Mouse (Mus musculus) megakaryocyte progenitor cell, adult 5-6 weeks (primary cell): ENCODE results near the gene Rprd2. TPM values are rescaled to one million over a fixed set of nuclear protein-coding genes. Genes with fewer than 3 reads are reported as not detected.

ENCODE experiments used
- ATAC-seq: replicated peaks from 2 replicates; pipeline ENCODE4 v1.8.0; 2016; ENCODE audit warnings: mild to moderate bottlenecking, moderate TSS enrichment, inconsistent platforms; ENCODE audit not compliant: poor library complexity
- total RNA-seq, 2 experiments: library from RNA; stranded (forward) in 1 of 2; stranded (reverse) in 1 of 2; fragments of 157-497, 149-512 nt in 1 of 2; fragments of 200-1000 nt in 1 of 2; gene quantifications; 2 replicates each; pipeline versions ENCODE4 v1.2.3 to v1.2.4; 2015 to 2017

Gene Rprd2
- total RNA-seq, 2 experiments from 2014 or later = 18.9 to 59.5 TPM

- ATAC-seq = peak; percentile 64
These were observed 78.3 kb downstream of the Rprd2 start for GRCm38 (mm10) chr3:95740406-95740805.

GRCm38 (mm10) chr3:95739353-95740104, 79.1 kb downstream of the Rprd2 start, which contains the start of gene Ecm1:
Ecm1 (minus strand) TSS chr3:95739569.
- ATAC-seq = peak; percentile 53; the same call in 1 of the 2 replicates

GRCm38 (mm10) chr3:95735071-95735670, 83.5 kb downstream of the Rprd2 start:
- no peak for ATAC-seq

- ATAC-seq = no peak
These were observed 84.5 kb downstream of the Rprd2 start for GRCm38 (mm10) chr3:95734092-95734702.

GRCm38 (mm10) chr3:95732744-95733521, 85.7 kb downstream of the Rprd2 start:
- ATAC-seq = peak; percentile 43; the same call in 1 of the 2 replicates

GRCm38 (mm10) chr3:95732297-95732696, 86.4 kb downstream of the Rprd2 start:
- ATAC-seq = no peak

GRCm38 (mm10) chr3:95731802-95732201, 86.9 kb downstream of the Rprd2 start:
- no peak for ATAC-seq

GRCm38 (mm10) chr3:95730431-95730830, 88.2 kb downstream of the Rprd2 start:
- no peak for ATAC-seq

- no peak for ATAC-seq
These were observed 89.8 kb downstream of the Rprd2 start for GRCm38 (mm10) chr3:95728906-95729305.

- ATAC-seq = no peak
These were observed 91.8 kb downstream of the Rprd2 start for GRCm38 (mm10) chr3:95726696-95727358.

- ATAC-seq = no peak
These were observed 92.8 kb downstream of the Rprd2 start for GRCm38 (mm10) chr3:95725863-95726262.

- no peak for ATAC-seq
These were observed 96.3 kb downstream of the Rprd2 start for GRCm38 (mm10) chr3:95722386-95722785.

- no peak for ATAC-seq
These were observed 100.5 kb downstream of the Rprd2 start for GRCm38 (mm10) chr3:95718153-95718552.

- no peak for ATAC-seq
These were observed 102.6 kb downstream of the Rprd2 start for GRCm38 (mm10) chr3:95716075-95716474.

Other genes with a start within 250 kb of the Rprd2 start
- gene Golph3l, start 229.9 kb downstream of the Rprd2 start, total RNA-seq (2015) = 57.3 and 60.3 TPM in 2 replicates
- gene Golph3l, start 229.9 kb downstream of the Rprd2 start, total RNA-seq (2017) = 40.0 and 66.2 TPM in 2 replicates
- 32.6 and 37.1 TPM in 2 replicates for gene Ensa, start 193.9 kb downstream of the Rprd2 start, total RNA-seq (2015)
- gene Ensa, start 193.9 kb downstream of the Rprd2 start, total RNA-seq (2017) = 49.7 and 66.8 TPM in 2 replicates
- gene Mcl1, start 160.1 kb downstream of the Rprd2 start, total RNA-seq (2015) = 154 and 191 TPM in 2 replicates
- gene Mcl1, start 160.1 kb downstream of the Rprd2 start, total RNA-seq (2017) = 131 and 135 TPM in 2 replicates
- 0.17 and 1.4 TPM in 2 replicates for gene Adamtsl4, start 130.9 kb downstream of the Rprd2 start, total RNA-seq (2015)
- 0.33 TPM in 1 of 2 replicates, not detected in the other for gene Adamtsl4, start 130.9 kb downstream of the Rprd2 start, total RNA-seq (2017)
- gene Ecm1, start 79.3 kb downstream of the Rprd2 start, total RNA-seq (2015) = 3.9 and 5.4 TPM in 2 replicates
- 0.37 and 1.8 TPM in 2 replicates for gene Ecm1, start 79.3 kb downstream of the Rprd2 start, total RNA-seq (2017)
- gene Tars2, start 58.7 kb downstream of the Rprd2 start, total RNA-seq (2015) = 27.8 and 29.9 TPM in 2 replicates
- 47.3 and 52.2 TPM in 2 replicates for gene Tars2, start 58.7 kb downstream of the Rprd2 start, total RNA-seq (2017)
- gene Prpf3, start 37.0 kb upstream of the Rprd2 start, total RNA-seq (2015) = 41.2 and 56.2 TPM in 2 replicates
- gene Prpf3, start 37.0 kb upstream of the Rprd2 start, total RNA-seq (2017) = 25.7 and 51.2 TPM in 2 replicates
- gene Mrps21, start 52.7 kb upstream of the Rprd2 start, total RNA-seq (2015) = 132 and 147 TPM in 2 replicates
- 382 and 387 TPM in 2 replicates for gene Mrps21, start 52.7 kb upstream of the Rprd2 start, total RNA-seq (2017)
- 0.56 and 1.3 TPM in 2 replicates for gene Ciart, start 63.4 kb upstream of the Rprd2 start, total RNA-seq (2015)
- 2.8 and 3.3 TPM in 2 replicates for gene Ciart, start 63.4 kb upstream of the Rprd2 start, total RNA-seq (2017)
- 55.1 and 62.0 TPM in 2 replicates for gene BC028528, start 73.1 kb upstream of the Rprd2 start, total RNA-seq (2015)
- gene BC028528, start 73.1 kb upstream of the Rprd2 start, total RNA-seq (2017) = 63.3 and 68.9 TPM in 2 replicates
- gene Aph1a, start 75.1 kb upstream of the Rprd2 start, total RNA-seq (2015) = 30.6 and 30.8 TPM in 2 replicates
- 34.9 and 35.1 TPM in 2 replicates for gene Aph1a, start 75.1 kb upstream of the Rprd2 start, total RNA-seq (2017)
- gene Car14, start 85.8 kb upstream of the Rprd2 start, total RNA-seq (2015) = not detected in 2 replicates
- gene Car14, start 85.8 kb upstream of the Rprd2 start, total RNA-seq (2017) = not detected in 2 replicates
- 101 and 132 TPM in 2 replicates for gene Anp32e, start 110.4 kb upstream of the Rprd2 start, total RNA-seq (2015)
- 384 and 526 TPM in 2 replicates for gene Anp32e, start 110.4 kb upstream of the Rprd2 start, total RNA-seq (2017)
- gene Plekho1, start 177.1 kb upstream of the Rprd2 start, total RNA-seq (2015) = 22.1 and 25.9 TPM in 2 replicates
- 24.7 and 25.1 TPM in 2 replicates for gene Plekho1, start 177.1 kb upstream of the Rprd2 start, total RNA-seq (2017)
- gene Vps45, start 239.6 kb upstream of the Rprd2 start, total RNA-seq (2015) = 26.3 and 28.4 TPM in 2 replicates
- 10.9 and 12.6 TPM in 2 replicates for gene Vps45, start 239.6 kb upstream of the Rprd2 start, total RNA-seq (2017)